Mouse (Mus musculus) adrenal gland, postnatal 10 days (tissue): ENCODE results near the gene Anxa5. TPM values are rescaled to one million over a fixed set of nuclear protein-coding genes. Genes with fewer than 3 reads are reported as not detected.

Experiments
- DNase-seq: peaks from one replicate; pipeline ENCODE4 v3.0.0; 2021; ENCODE audit warnings: mixed read lengths
- long read RNA-seq, 2 experiments: library from polyadenylated mRNA; stranded (forward); transcript quantifications; one replicate each; pipeline ENCODE4 v2.0.0; 2021
- total RNA-seq, 2 experiments: library from RNA; stranded (reverse); gene quantifications; 2 replicates each; pipeline ENCODE4 v1.2.3; 2021

Gene Anxa5
- total RNA-seq, result 100 to 1,000 TPM; 410 to 415 TPM
- long read RNA-seq, experiment 1, transcript Anxa5-201 (13 exons, 1,731 nt), result major isoform, 807 of 846 reads
- long read RNA-seq, experiment 1, partial matches to known transcripts, result 22 of 846 reads
- long read RNA-seq, experiment 1, other reads (novel, unspliced or antisense), result 16 of 846 reads
- long read RNA-seq, experiment 2, transcript Anxa5-201 (13 exons, 1,731 nt), result major isoform, 382 of 403 reads
- long read RNA-seq, experiment 2, partial matches to known transcripts, result 13 of 403 reads
- long read RNA-seq, experiment 2, other reads (novel, unspliced or antisense), result 7 of 403 reads

- peak; percentile 99 for DNase-seq
Observed at GRCm38 (mm10) chr3:36475532-36476087, at the start of gene Anxa5, which contains the start of gene 1810062G17Rik. Anxa5 (minus strand) TSS chr3:36475894. 1810062G17Rik (plus strand) TSS chr3:36475937.

- no peak for DNase-seq
Observed at GRCm38 (mm10) chr3:36524466-36524865, 48.8 kb upstream of the Anxa5 start.

GRCm38 (mm10) chr3:36522137-36522536 lies 46.4 kb upstream of the Anxa5 start:
- no peak for DNase-seq

- DNase-seq, result peak; percentile 43
Observed at GRCm38 (mm10) chr3:36521073-36522060, 45.7 kb upstream of the Anxa5 start, which contains the start of gene Gm11549. Gm11549 (minus strand) TSS chr3:36521813.

GRCm38 (mm10) chr3:36516196-36516595 lies 40.5 kb upstream of the Anxa5 start:
- DNase-seq, result no peak

GRCm38 (mm10) chr3:36511491-36511890 lies 35.8 kb upstream of the Anxa5 start:
- no peak for DNase-seq

GRCm38 (mm10) chr3:36505809-36506735 lies 30.4 kb upstream of the Anxa5 start:
- no peak for DNase-seq

GRCm38 (mm10) chr3:36505306-36505705 lies 29.6 kb upstream of the Anxa5 start:
- DNase-seq, result no peak

GRCm38 (mm10) chr3:36501546-36501945 lies 25.9 kb upstream of the Anxa5 start:
- no peak for DNase-seq

GRCm38 (mm10) chr3:36500976-36501375 lies 25.3 kb upstream of the Anxa5 start:
- no peak for DNase-seq

- no peak for DNase-seq
Observed at GRCm38 (mm10) chr3:36499418-36499817, 23.7 kb upstream of the Anxa5 start.

GRCm38 (mm10) chr3:36498224-36498623 lies 22.5 kb upstream of the Anxa5 start:
- DNase-seq, result no peak

- DNase-seq, result peak; percentile 80
Observed at GRCm38 (mm10) chr3:36496746-36497145, 21.1 kb upstream of the Anxa5 start.

GRCm38 (mm10) chr3:36496273-36496672 lies 20.6 kb upstream of the Anxa5 start:
- DNase-seq, result no peak

GRCm38 (mm10) chr3:36495436-36495835 lies 19.7 kb upstream of the Anxa5 start:
- peak; percentile 94 for DNase-seq

GRCm38 (mm10) chr3:36494613-36495012 lies 18.9 kb upstream of the Anxa5 start:
- DNase-seq, result no peak

GRCm38 (mm10) chr3:36493641-36494283 lies 18.1 kb upstream of the Anxa5 start:
- no peak for DNase-seq

- DNase-seq, result no peak
Observed at GRCm38 (mm10) chr3:36492716-36493391, 17.2 kb upstream of the Anxa5 start.

GRCm38 (mm10) chr3:36491535-36491934 lies 15.8 kb upstream of the Anxa5 start:
- no peak for DNase-seq

- DNase-seq, result no peak
Observed at GRCm38 (mm10) chr3:36489590-36489910, 13.9 kb upstream of the Anxa5 start.
